Mouse (Mus musculus) limb, embryonic 12.5 days (tissue): ENCODE measurements around the gene Nol4l. TPM values are rescaled to one million over a fixed set of nuclear protein-coding genes. Genes with fewer than 3 reads are reported as not detected.

Experiments used
- ATAC-seq: fragments of 200-750 bp; cut with Nextera tagmentation; 2 replicates; pipeline ENCODE4 v1.8.0; 2017; ENCODE audit warnings: low read depth, moderate TSS enrichment; ENCODE audit not compliant: insufficient number of reproducible peaks, insufficient read depth, low FRiP score, low TSS enrichment
- H3K27ac ChIP-seq: fragments of 300-500 bp; sonication (generic); 2 replicates; pipeline ENCODE4 v1.5.1; 2016; ENCODE audit warnings: mild to moderate bottlenecking, moderate library complexity
- H3K27me3 ChIP-seq: fragments of 300-500 bp; sonication (generic); 2 replicates; pipeline ENCODE4 v1.6.1; 2016; ENCODE audit warnings: mild to moderate bottlenecking, moderate library complexity
- H3K36me3 ChIP-seq: fragments of 300-500 bp; sonication (generic); 2 replicates; pipeline ENCODE4 v1.6.1; 2016; ENCODE audit warnings: mild to moderate bottlenecking, moderate library complexity
- H3K4me1 ChIP-seq: fragments of 300-500 bp; sonication (generic); replicated peaks from 2 replicates; pipeline ENCODE4 v1.6.1; 2016
- H3K4me2 ChIP-seq: fragments of 300-500 bp; sonication (generic); 2 replicates; pipeline ENCODE4 v1.6.1; 2016; ENCODE audit warnings: mild to moderate bottlenecking, moderate library complexity
- H3K4me3 ChIP-seq: fragments of 300-500 bp; sonication (generic); replicated peaks from 2 replicates; pipeline ENCODE4 v1.5.1; 2016; ENCODE audit warnings: mild to moderate bottlenecking
- H3K9ac ChIP-seq: fragments of 300-500 bp; sonication (generic); replicated peaks from 2 replicates; pipeline ENCODE4 v1.6.1; 2016; ENCODE audit warnings: mild to moderate bottlenecking, moderate library complexity
- H3K9me3 ChIP-seq: fragments of 300-500 bp; sonication (generic); 2 replicates; pipeline ENCODE4 v1.6.1; 2016; ENCODE audit warnings: mild to moderate bottlenecking, moderate library complexity
- WGBS: fragments of 180-500 bp; shearing (Covaris S2); methylation state at CpG from one replicate; pipeline ENCODE4 v1.1.7; 2016; 5-methylcytosine and 5-hydroxymethylcytosine counted together
- polyA plus RNA-seq: library from polyadenylated mRNA; unstranded; fragments of >200 nt; fragmentation: Nextera tagmentation; extraction: Ambion mirVana; gene quantifications from 2 replicates; pipeline ENCODE4 v1.2.1, GENCODE M21; 2016

The Nol4l gene
- polyA plus RNA-seq, 1 experiment from 2014 or later = 12.5 TPM

DNA sequence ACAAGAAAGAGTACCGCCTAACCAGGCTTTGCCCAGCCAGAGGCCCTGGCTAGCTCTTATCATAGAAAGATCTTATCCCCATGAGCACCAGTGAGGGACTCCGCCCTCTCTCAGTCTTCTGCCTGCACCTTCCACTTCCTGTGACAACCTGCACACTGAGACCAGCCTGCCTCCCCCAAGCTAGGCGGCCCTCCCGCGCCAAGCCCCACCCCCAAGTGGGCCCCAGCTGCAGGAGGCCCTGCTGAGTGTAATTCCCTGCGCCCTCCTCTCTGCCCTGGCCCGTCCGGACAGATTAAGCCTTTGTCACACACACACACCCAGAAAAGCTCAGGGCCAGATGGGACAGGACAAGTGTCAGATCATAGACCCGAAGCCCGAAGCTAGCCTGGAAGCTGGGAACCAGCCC, 3.9 kb downstream of the Nol4l start:
- Histone ChIP-seq H3K9me3 (no peaks in the 10 kb centered on the region), H3K4me1 (peaks cover 44% of the 10 kb centered on the region), H3K27ac (no peak overlapping the region), H3K36me3 (no peaks in the 10 kb centered on the region), H3K27me3 (peaks cover 78% of the 10 kb centered on the region), H3K4me2 (no peak overlapping the region), H3K9ac (0 out of 2 replicates have a peak overlapping the region, but pooled peaks have one; percentile 27), H3K4me3 (no peak overlapping the region)
- ATAC-seq = no peak
- WGBS = 11% methylated on average over 10 of the region's 10 CpGs

DNA sequence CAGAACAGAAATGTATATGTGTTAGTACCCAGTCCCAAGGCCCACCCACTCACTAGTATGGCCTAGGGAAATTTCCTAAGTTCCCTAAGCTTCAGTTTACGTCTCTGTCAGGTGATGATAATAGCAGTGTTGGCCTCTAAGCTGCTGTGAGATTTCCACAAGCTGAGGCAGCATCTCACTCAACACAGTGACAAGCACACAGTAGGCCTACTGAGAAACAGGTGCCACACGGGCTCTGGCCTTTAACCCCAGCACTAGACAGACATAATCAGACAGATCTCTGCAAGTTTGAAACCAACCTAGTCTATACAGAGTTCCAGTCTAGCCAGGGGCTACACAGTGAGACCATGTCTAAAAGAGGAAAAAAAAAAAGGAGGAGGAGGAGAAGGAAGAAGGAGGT, 5.0 kb downstream of the Nol4l start:
- Histone ChIP-seq H3K9ac (no peak overlapping the region), H3K27ac (no peak overlapping the region), H3K27me3 (peaks cover 66% of the 10 kb centered on the region), H3K4me2 (no peak overlapping the region), H3K4me1 (peaks cover 38% of the 10 kb centered on the region), H3K4me3 (no peak overlapping the region), H3K9me3 (no peaks in the 10 kb centered on the region), H3K36me3 (no peaks in the 10 kb centered on the region)
- no peak for ATAC-seq
- 70% methylated on average over 2 of the region's 2 CpGs for WGBS

DNA sequence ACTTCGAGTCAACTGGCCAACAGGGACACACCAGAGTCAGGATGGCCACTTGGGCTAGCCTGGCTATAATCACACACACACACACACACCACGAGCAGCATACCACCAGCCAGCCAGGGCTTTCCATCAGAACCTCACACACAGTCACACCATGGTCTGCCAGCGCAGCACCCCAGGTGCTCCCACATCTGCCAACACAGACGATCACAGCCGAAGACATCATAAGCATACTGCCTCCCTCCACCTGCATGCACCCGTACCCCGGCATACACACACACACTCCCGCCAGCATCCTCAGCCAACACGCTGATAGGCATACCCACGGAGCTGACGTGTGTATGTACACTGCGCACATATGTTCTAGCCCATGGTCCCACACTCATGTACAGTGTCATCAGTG, 6.1 kb downstream of the Nol4l start:
- no peak for ATAC-seq
- WGBS = 85% methylated on average over 12 of the region's 12 CpGs
- Histone ChIP-seq H3K9me3 (no peaks in the 10 kb centered on the region), H3K36me3 (no peaks in the 10 kb centered on the region), H3K4me1 (peaks cover 30% of the 10 kb centered on the region), H3K4me3 (no peak overlapping the region), H3K9ac (no peak overlapping the region), H3K27ac (no peak overlapping the region), H3K4me2 (no peak overlapping the region), H3K27me3 (peaks cover 56% of the 10 kb centered on the region)

DNA sequence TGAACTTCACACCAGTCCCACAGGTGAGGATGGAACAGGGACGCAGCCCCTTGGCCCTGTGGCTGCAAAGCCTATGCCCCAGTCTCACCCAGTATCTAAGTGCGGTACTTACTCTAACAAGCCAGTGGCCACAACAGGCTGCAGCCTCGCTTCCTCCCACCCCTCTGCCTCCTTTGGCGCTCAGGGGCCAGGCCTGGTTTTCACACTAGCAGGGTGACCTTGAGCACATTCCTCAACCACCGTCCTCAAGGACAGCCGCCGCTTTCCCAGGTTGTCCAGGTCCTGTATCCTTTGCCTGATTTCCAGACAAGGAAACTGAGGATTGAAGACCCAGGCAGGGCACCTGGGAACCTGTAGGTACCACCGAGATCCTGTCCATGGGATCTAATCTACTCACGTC, 6.6 kb downstream of the Nol4l start:
- no peak overlapping the region for H3K27ac ChIP-seq
- no peak for ATAC-seq
- H3K4me1 ChIP-seq = peaks cover 25% of the 10 kb centered on the region
- no peak overlapping the region for H3K9ac ChIP-seq
- H3K4me3 ChIP-seq = no peak overlapping the region
- no peaks in the 10 kb centered on the region for H3K9me3 ChIP-seq
- WGBS = 57% methylated on average over 9 of the region's 9 CpGs
- H3K36me3 ChIP-seq = no peaks in the 10 kb centered on the region
- peaks cover 51% of the 10 kb centered on the region for H3K27me3 ChIP-seq
- H3K4me2 ChIP-seq = no peak overlapping the region

DNA sequence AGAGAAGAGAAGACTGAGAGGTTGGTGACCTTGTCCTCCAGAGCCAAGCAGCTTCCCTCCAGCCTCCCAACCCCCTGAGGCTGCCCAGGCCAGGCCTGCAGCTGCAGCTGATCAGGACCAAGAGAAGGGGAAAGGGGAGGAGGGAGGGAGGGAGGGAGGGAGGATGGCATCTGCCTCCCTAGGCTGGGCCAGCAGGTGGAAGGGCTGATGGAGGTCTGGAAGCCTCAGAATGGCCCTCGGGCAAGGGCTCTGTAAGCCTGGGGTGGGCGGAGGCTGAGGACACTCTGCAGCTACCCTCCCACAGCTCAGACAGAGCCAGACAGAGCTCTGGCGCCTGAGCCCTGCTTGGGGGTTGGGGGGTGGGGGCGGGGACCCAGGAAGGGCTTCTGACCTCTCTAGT, 7.5 kb downstream of the Nol4l start:
- Histone ChIP-seq H3K4me2 (no peak overlapping the region), H3K36me3 (no peaks in the 10 kb centered on the region), H3K9ac (peak overlapping the region; percentile 23; the same call in 1 of the 2 replicates), H3K27ac (no peak overlapping the region), H3K9me3 (no peaks in the 10 kb centered on the region), H3K27me3 (peaks cover 42% of the 10 kb centered on the region), H3K4me1 (peaks cover 17% of the 10 kb centered on the region), H3K4me3 (no peak overlapping the region)
- 20% methylated on average over 4 of the region's 4 CpGs for WGBS
- no peak for ATAC-seq

DNA sequence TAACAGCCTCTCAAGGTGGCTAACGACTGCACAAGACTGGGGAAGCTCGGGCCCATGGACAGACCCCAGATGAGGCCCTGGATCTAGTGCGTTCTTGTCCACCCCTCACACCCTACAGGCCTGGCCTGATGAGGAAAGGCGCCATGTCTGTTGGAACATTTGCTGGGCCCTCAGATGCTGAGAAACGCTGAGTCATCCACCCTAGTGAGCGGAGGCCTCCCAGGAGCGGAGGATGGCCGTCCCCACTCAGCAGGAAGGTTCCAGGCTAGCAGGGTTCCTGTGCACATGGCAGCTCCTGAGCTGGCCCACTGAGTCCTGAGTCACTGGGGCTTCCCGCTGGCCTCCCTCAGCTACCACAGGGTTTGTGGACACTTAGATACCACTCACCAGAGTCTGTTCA, 9.7 kb downstream of the Nol4l start:
- Histone ChIP-seq H3K27me3 (peaks cover 26% of the 10 kb centered on the region), H3K4me3 (no peak overlapping the region), H3K27ac (no peak overlapping the region), H3K4me1 (peaks cover 11% of the 10 kb centered on the region), H3K9me3 (no peaks in the 10 kb centered on the region), H3K9ac (no peak overlapping the region), H3K4me2 (no peak overlapping the region), H3K36me3 (no peaks in the 10 kb centered on the region)
- ATAC-seq = no peak
- WGBS = 78% methylated on average over 9 of the region's 9 CpGs

DNA sequence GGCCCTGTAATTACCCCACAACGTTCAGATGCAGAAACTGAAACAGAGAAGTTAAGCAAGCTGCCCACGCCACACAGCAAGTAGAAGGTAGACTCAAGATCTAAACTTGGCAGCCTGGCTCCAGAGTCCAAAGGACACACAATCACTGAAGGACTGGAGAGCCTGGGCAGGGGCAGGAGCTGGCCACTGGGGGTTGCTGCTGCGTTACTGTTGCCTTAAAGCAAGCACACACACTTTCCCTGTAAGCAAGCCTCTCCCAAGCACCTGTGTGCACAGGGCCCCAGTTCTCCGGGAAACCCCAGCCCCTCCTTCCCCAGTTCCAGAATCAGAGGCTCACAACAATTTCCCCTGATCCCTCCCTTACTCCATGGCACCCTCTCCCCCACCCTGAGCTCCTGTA, 12.8 kb downstream of the Nol4l start:
- Histone ChIP-seq H3K4me3 (no peak overlapping the region), H3K9me3 (no peaks in the 10 kb centered on the region), H3K4me2 (no peak overlapping the region), H3K27me3 (peaks cover 6% of the 10 kb centered on the region), H3K36me3 (no peaks in the 10 kb centered on the region), H3K9ac (no peak overlapping the region), H3K27ac (no peak overlapping the region), H3K4me1 (peaks cover 5% of the 10 kb centered on the region; the same call in 1 of the 2 replicates)
- no peak for ATAC-seq
- whole genome bisulfite sequencing = 46% methylated on average over 4 of the region's 4 CpGs

DNA sequence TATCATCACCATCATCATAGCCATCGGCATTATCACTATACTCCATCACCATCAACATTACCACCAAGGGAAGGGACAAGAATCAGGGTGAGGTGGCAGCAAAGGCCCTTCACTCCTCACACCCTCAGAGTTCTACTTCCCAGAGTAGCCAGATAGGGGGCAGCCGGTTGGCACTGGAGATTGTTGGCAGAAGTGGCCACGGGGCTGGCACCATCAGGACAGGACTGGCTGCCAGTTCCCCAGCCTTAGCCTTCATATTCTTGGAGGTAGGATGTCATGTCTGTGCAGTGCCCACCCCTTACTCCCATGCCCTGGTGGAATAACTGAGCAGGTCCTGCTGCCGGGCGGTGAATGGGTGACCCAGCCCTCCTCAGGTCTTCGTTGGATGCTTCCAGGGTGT, 14.2 kb downstream of the Nol4l start:
- Histone ChIP-seq H3K27ac (no peak overlapping the region), H3K4me3 (no peak overlapping the region), H3K27me3 (peaks cover 16% of the 10 kb centered on the region), H3K4me2 (no peak overlapping the region), H3K36me3 (no peaks in the 10 kb centered on the region), H3K9ac (no peak overlapping the region), H3K4me1 (peaks cover 11% of the 10 kb centered on the region; the same call in 1 of the 2 replicates), H3K9me3 (no peaks in the 10 kb centered on the region)
- 84% methylated on average over 6 of the region's 6 CpGs for WGBS
- no peak for ATAC-seq

DNA sequence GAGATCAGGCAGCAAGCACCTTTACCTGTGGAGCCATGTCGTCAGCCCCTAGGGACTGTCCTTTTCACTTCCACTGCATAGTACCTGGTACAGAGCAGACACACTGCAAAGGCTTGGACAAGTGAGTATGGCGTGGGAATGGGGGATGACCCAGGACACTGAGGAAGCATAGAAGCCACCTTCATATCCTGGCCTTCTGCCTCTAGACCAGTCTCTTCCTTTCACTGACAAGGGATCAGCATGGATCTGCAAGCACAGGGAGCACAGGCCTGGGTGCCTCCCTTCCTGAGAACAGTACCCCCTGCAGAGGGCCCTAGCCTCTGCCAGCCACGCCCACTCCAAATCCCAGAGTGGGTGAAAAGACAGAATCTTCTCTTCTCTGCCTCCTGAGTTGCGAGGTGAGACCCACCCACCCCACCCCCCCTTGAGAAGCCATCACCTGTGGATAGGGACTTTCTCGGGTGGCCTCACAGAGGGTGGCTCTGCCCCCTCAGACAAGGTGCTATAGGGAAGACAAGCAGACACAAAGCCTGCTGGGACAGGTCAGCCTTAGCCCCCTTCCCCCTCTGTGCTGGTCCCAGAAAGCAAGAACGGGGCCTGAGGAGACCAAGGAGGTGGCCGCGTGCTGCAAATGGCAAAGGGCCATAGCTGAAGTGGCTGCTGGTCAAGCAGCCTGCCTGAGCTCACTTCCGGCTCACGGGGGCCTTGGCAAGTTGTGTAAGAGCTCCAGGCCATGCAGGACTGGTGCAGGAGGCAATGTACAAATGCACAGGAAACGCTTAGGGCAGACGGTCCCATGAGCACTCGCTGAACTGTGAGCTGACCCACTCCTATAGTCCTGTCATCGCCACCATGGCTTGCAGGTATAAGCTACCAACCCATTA, 15.0 kb downstream of the Nol4l start:
- H3K9ac ChIP-seq = no peak overlapping the region
- no peak overlapping the region for H3K4me3 ChIP-seq
- 81% methylated on average over 14 of the region's 14 CpGs for WGBS
- H3K4me1 ChIP-seq = peaks cover 12% of the 10 kb centered on the region
- H3K27ac ChIP-seq = no peak overlapping the region
- no peak overlapping the region for H3K4me2 ChIP-seq
- H3K9me3 ChIP-seq = no peaks in the 10 kb centered on the region
- ATAC-seq = no peak
- peaks cover 19% of the 10 kb centered on the region for H3K27me3 ChIP-seq
- H3K36me3 ChIP-seq = no peaks in the 10 kb centered on the region

DNA sequence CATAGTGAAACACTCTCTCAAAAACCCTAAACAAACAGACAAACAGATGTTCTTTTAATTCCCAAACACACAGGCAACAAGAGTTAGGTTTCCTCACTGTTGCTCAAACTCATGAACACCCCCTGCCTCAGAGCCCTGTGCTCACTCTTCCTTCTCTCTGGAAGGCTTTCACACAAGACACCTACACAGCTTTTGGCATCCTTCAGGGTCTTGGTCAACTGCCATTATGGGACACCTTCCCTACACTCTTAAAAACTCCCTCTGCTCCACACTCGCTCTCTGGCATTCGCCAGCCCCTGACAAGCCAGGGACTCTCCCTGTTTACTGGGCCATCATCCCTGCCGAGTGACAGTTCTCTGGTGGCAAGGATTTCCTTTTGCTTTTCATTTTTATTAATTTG, 15.8 kb downstream of the Nol4l start:
- Histone ChIP-seq H3K4me2 (no peak overlapping the region), H3K36me3 (no peaks in the 10 kb centered on the region), H3K9ac (no peak overlapping the region), H3K27me3 (peaks cover 26% of the 10 kb centered on the region), H3K4me3 (no peak overlapping the region), H3K27ac (no peak overlapping the region), H3K9me3 (no peaks in the 10 kb centered on the region), H3K4me1 (peaks cover 19% of the 10 kb centered on the region)
- WGBS = 82% methylated on average over 3 of the region's 3 CpGs
- no peak for ATAC-seq

DNA sequence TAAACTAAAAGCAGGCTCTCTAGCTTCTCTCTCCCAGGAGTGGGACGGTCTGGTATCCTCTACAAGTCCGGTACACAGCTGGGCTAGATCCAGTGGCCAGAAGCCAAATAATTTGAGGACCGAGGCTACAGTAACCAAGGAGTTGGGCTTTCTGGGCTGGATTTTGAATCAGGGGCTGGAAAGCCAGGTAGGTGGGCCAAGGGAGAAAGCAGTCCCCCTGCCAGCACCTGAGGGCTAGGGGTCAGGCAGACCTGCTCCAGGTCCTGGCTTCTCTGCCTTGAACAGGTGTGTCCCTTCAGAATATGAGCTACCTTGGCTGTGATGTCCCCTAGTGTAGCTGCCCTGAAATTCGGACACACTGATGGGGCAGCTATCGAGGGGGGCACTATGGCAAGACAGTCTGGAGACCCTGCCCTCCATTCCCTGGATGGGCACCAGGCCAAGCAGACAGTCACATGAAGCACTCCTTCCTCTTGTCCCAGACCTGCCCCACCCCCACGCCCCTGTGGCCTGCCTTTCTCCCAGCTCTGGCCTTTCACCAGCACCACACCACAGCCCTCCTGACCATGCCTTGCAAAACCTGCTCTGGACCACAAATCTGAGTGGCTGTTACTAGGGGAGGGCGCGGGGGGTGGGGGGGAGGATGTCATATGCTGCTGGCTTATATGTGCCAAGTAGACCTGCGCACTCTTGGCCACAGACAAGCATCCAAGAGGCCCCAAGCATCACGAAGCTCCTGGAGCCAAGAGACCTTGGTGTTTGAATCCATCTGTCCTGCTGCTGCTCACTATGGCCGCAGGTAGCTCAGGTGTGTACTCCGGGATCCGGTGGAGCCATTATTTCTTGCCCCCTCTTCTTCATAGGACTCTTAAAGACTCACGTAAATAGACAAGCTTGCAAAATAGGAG, 17.1 kb downstream of the Nol4l start:
- no peak for ATAC-seq
- Histone ChIP-seq H3K4me3 (no peak overlapping the region), H3K27ac (no peak overlapping the region), H3K9me3 (no peaks in the 10 kb centered on the region), H3K27me3 (peaks cover 27% of the 10 kb centered on the region), H3K9ac (no peak overlapping the region), H3K36me3 (no peaks in the 10 kb centered on the region), H3K4me1 (peaks cover 21% of the 10 kb centered on the region), H3K4me2 (no peak overlapping the region)
- 80% methylated on average over 14 of the region's 14 CpGs for WGBS
